Mouse (Mus musculus) cerebellum, postnatal 25 days (tissue): ENCODE results near the gene Dcaf10.
"Not testable (repeated sequence)": the region's sequence is repeated elsewhere in the genome, so short reads cannot be mapped to it uniquely, and the experiment has no call there.

Experiments used
- DNase-seq, 2 experiments: peaks; one replicate each; pipeline ENCODE4 v3.0.0; 2021; ENCODE audit warnings: mixed read lengths in 2 of 2

Dcaf10 gene

DNA sequence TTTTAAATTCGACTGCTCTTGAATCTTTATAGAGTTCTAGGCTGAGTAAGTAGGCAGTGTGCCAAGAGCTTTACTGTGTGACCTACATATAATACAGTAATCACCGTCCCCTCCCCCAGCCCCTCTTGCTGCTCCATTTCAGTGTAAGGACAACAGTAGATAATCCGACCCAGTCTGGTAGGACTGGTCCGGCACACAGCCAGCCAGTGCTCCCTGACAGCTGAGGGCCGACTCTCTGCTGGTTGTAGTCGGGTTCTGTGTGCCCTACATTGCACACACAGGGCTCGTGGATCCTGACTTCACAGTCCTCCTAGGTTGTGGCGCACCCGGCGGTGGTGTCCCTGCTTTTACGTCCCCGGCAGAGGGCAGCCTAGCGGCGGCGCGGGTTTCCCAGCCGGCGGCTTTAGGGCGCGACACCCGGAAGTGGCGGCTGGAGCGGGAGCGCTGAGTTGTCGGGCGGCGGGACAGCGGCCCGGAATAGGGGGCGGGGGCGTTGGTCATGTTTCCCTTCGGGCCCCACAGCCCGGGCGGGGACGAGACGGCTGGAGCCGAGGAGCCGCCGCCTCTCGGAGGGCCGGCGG lies at the start of gene Dcaf10:
Dcaf10 (plus strand) TSS at position 433 of the 581 bp plus-strand sequence.
- DNase-seq, result peak; percentile 97

DNA sequence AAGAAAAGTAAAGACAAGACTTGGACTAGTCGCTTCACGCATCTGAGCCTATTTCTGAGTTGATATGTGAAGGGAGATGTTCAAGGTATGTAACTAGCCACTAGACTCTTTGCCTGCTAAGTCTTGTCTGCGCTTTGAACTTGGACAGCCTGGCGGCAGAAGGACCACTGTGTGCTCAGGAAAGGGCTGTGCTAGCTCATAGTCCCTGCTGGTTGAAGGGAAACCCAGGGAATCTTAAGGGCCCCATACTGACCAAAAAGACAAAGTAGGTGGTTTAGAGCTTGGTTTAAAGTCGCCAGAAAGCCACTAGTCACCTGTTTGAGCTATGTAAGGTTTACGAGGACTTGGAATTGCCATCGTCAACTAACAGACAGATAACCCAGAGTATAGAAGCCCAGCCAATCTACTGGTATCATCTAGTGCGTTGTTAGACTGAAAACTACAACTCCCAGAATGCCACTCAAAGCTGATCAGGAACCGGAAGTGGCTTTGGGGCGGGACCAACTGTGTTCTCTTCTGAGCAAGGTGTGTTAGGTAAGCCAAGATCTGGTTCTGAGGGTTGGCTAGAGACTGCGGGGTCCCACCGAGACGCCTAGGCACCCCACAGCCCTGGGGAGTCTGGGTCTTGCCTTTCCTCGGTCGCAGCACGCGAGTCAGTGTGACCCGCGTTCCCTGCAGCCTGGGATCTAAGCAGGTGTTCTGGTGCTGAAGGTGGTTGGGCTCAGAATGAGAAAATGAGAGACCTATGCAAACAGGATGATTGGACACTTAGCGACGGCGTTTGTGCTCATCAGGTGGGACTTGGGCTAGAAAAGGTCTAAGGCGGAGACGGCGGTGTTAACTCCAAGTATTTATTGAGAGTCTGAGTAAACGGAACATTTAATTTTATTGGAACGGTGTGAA lies 45.0 kb upstream of the Dcaf10 start, which contains the start of gene Trmt10b:
Trmt10b (plus strand) TSS at position 466 of the 903 bp plus-strand sequence.
- DNase-seq, result peak; percentile 79 to 86

DNA sequence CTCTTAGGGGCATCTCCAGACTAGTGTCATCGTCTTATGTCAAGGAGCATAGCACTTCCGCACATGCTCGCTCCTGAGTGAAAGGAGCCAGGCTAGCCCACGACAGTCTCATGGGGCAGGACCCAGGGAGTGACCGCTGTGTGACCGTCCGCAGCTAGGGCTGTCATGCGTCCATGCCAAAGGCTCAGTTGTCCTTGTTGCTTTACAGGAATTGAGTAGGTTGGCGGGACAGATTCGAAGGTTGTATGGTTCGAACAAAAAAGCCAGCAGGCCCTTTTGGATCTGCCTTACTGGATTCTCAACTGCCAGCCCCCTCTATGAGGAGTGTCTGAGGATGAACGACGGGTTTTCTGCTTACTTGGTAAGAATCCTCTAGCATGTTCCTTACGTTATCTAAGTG lies 36.4 kb upstream of the Dcaf10 start:
- DNase-seq, result no peak

DNA sequence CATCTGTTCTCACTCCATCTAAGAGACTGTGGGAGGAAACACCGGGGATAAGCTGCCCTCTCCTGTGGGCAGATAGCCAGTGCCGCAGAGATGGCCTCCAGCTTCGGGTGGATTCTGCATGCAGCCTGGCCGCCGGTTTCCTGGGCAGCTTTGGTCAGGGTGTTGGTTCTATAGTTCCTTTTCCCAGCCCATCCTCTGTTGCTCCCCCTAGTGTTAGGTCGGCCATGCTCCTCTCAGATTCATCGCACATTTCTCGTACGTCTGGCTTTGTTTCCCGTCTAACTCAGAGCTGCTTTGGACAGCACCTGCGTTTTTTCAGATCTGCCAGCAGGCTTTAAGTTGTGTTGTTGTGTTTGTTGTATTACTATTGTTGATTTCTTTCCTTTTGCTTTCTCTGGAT lies 33.9 kb upstream of the Dcaf10 start:
- DNase-seq, result peak in 1 of 2 experiments; percentile 23

DNA sequence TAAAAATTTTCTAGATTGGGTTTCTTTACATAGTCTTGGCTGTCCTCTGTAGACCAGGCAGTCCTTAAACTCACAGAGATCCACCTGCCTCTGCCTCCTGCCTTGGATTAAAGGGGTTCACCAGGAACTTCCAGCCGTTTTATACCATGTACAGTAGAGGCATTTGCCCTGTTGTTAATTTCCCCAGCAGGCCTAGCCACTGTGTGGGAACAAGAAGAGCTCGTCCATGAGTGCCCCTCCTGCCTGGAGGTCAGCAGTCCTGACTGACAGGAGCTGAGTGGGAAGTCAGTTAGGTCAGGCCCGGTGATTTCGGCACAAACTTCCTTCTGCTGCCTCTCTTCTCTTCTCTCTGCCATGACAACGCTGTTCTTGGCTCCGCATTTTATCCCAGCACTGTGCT lies 33.3 kb upstream of the Dcaf10 start:
- no peak for DNase-seq

DNA sequence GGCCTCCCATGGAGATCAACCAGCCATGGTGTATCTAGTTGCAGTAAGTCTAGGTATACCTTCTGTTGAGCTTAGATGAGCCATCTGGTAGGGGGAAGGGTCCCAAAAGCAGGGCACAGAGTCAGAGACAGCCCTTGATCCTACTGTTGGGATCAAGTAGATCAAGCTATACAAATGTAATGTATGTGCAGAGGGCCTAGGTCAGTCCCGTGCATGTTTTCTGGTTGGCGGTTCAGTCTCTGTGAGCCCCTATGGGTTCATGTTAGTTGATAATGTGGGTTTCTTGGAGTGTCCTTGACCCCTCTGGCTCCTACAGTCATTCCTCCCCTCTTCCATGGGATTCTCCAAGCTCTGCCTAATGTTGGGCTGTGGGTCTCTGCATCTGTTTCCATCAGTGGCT lies 30.8 kb upstream of the Dcaf10 start:
- no peak for DNase-seq

DNA sequence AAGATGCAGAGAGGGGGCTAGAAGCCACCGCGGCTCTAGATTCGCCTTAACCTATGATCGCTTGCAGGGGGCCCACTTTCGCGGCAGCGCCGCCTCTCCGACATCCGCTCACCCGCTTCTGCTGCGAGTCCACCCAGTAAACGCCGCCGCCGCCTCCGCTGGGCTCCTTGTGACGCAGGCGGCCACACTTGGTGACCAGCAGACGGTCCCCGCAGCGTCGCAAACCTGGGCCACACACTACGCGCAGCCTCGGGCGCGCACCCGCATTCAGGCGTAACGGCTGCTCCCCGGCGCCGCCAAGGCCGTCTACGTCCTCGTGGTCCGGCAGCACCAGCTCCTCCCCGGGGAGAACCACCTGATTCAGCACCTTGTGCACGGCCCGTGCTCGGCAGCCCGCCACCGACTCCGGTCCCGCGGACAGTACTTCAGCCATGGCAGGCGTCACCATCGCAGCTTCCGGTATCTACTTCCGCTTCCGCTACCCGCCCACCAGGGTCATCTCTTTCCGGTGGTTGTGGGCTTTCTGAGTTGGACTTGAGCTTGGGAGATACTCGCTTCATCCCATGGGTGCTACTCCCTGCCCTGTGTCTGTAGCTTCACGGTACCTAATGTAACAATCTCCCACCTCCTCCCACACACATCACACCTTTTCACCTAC lies 21.6 kb upstream of the Dcaf10 start:
- DNase-seq, result peak; percentile 91

DNA sequence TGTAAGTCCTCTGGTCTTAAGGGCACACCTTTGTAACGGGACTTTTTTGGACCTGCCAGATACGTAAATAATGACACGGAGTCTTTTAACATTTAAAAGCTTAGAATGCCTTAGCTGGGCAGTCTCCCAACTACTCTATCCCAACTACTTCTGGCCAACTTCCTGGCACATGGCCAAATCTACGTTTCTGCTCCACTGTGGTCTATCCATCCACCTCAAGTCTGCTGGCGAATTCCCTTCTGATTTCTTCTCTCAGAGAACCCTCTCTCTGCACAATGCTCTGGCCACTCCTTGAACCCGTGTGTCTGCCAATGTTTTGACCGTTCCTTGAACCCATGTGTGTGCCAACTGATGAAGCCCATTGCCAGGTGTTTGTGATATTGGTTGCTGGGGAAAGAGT lies 10.8 kb upstream of the Dcaf10 start:
- no peak for DNase-seq

DNA sequence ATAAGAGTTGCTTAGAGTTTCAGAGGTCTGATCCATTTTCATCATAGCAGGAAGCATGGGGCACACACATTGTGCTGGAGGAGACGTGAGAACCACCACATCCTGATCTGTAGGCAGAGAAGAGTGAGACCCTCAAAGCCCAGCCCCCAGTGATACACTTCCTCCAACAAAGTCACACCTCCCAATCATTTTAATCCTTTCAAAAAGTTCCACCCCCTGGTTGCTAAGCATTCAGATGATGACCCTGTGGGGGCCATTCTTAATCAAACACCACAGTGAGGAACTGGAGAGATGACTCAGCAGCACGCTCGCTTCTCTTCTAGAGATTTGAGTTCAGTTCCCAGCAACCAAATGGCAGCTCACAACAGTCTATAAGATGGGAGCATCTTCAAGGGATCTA lies 9.4 kb upstream of the Dcaf10 start:
- no peak for DNase-seq

DNA sequence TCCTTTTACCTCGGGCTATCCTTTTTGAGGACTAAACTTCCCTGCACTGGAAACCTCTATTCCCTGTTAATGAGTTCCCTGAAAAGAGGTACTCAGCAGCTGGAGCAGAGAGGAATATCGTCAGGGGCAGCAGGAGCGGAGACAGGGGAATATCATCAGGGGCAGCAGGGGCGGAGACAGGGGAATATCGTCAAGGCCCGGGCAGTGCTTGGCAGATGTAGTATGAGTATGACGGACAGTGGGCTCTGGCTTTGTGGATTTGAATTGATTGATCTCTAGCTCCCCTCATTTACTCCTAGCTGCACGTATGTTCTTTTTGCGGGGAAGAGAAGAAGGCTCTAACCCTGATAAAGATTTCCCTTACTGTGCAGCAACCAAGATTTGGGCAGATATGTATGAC lies 675 bp upstream of the Dcaf10 start:
- DNase-seq, result peak; percentile 19 to 20

DNA sequence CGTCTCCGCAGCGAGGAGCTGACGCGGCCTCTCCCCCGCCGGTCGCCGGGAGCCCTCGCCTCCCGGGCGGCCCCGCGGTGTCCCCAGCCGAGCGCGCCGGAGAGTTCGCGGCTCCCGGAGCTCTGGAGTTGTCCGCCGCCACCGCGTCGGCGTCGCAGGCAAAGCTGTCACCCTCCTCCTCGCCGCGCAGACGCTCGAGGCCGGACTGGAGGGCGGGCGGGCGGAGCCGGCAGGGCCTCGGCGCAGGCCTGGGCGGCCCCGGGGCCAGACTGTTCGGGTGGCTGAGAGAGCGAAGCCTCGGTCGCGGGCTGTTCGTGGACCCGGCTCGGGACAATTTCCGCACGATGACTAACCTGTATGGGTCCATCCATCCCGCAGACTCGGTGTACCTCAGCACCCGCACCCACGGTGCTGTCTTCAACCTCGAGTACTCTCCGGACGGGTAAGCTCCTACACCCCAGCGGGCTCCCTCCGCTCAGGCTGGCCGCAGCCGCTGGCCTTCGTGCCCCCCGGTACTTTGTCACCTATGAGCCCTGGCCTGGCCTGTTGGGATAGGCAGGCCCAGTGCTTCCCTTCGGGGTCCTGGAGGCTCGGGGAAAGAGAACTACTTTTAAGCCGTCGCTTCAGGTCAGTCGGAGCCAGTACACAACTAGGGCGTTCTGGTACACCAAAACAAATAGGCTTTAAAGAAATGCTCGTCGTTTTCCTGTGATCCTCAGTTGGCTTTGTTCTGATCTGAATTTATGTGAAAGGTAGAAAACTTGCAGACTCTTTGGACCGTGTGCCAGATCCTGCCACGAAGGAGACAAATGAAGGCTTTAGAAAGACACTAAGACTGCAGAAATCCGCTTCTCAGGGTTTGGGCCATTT lies 620 bp downstream of the Dcaf10 start, which contains the start of gene Exosc3:
Exosc3 (minus strand) TSS at position 447 of the 870 bp plus-strand sequence.
- peak in 1 of 2 experiments; percentile 69 for DNase-seq

DNA sequence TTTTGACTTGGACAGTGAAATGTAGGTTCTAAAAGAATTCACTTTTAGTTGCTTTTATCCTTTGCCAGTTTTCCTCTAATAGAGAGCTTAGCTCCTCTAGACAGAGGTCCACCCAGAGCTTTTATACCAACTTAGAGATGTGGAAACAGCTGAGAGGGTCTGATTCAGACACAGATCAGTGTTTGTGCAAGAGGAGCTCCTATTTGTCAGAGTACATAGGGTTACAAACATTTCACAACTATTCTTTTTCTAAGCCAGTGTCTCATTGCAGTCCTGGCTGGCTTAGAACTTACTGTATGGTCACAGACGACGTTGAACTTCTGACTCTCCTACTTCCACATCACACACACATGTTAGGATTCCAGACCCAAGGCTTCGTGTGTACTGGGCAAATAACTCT lies 14.8 kb downstream of the Dcaf10 start:
- no peak for DNase-seq

DNA sequence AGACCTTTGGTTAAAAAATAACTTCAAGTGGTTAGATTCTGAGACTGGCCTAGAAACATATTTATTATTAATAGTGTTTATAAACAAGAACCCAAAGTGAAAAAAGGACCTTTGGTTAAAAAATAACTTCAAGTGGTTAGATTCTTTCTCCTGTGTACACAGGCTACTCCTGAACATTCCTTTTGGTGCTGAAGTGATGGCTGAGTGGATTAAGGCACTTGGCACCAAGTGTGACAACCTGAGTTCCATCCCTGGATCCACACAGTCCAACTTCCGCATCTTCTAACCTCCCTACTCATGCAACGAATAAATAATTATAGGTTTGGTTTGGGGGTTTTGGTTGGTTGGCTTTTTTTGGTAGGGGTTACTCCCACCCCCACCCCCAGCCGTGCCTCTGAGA lies 29.4 kb downstream of the Dcaf10 start:
- DNase-seq, result no peak

DNA sequence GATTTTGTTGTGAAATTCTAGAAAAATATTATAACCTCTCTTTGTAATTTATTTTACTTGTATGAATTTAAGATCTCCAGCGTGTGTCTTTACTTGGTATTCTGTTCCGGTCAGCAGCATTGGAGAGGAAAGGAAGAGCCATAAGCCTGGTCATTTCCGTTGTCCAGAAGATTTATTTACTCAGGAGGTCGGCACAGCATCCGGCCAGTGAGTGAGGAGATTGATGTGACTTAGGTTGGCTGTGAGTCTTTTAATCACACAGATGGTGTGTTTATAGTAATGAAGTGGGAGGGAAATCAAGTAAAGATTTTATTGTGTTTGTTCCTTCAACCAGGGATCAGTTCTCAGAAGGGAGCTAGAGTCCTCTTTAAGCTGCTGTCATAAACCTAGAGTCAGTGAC lies 33.0 kb downstream of the Dcaf10 start:
- no peak for DNase-seq

DNA sequence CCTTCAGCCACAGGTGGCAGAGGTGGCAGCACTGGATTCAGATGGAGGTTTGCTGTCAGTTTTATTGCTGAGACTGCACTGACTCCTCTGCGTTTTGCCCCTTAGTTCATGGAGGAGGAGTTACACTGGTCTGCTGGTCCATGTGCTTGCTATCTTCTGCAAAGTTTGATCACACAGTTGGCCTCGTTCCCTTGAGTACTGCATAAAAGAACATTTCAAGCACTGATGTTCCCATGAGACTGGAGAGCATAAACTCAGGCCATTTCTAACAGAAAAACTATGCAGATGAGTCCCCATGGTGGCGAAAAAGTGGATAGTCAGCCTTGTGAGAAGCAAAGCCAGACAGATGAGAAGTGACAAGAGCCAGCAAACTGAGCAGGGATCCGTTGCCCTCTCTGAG lies 34.7 kb downstream of the Dcaf10 start:
- DNase-seq, result no peak

DNA sequence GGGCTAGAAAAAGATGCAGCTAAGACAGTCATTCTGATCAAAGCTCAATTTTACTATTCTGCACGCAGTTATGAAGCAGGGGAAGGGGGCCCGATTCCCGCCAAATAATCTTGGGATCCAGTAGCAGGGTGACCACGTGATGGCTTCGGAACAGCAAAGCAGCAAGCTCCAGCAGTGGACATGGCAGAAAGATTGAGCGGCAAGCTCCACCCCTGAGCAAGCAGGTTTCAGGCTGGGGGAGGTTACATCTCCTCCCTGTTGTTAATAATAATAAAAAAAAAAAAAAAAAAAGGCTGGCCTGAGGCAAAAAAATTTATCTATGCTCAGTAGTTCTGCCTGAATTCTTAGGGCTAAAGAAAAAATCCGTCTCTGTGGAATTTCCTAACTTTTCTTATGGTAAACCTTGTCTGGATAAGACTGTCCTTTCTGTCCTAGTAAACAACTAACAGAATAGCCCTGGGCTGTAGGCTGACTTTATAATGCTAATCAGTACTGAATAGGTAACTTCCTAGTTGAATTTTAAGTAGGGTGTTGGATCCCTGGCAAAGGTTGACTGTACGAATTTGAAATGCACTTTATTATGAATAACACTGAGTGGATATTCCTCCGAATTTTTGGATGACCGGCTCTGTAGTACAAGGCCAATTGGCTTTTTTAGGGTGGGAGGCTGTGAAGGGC lies 39.1 kb downstream of the Dcaf10 start:
- not testable (repeated sequence) for DNase-seq

DNA sequence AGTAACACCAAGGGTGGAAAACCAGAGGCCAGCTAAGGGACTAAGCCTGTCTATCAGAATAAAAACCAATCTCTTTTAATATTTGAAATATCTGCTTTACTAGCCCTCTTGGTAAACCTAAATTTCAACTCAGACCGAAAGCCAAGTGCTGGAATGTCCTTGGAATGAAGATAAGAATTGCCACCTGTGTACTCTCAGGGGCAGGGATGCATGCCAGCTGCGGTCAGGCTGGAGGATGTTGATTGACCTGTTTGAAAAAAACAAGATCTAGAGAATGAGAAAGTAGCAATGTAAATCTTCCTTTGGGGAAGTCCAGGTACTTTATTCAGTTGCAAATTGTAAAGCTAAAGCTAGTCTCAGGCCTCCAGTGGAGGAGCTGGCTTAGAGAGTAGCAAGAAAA lies 40.2 kb downstream of the Dcaf10 start:
- DNase-seq, result not testable (repeated sequence)

DNA sequence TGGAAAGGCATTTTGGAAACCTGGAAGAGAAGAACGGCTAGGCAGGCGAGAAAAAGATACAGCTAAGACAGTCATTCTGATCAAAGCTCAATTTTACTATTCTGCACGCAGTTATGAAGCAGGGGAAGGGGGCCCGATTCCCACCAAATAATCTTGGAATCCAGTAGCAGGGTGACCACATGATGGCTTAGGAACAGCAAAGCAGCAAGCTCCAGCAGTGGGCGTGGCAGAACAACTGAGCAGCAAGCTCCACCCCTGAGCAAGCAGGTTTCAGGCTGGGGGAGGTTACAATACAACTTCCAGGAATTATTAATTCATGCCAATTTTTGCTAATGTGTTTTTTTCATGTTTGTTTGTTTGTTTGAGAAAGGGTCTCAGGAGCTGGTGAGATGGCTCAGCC lies 45.4 kb downstream of the Dcaf10 start:
- DNase-seq, result not testable (repeated sequence)

DNA sequence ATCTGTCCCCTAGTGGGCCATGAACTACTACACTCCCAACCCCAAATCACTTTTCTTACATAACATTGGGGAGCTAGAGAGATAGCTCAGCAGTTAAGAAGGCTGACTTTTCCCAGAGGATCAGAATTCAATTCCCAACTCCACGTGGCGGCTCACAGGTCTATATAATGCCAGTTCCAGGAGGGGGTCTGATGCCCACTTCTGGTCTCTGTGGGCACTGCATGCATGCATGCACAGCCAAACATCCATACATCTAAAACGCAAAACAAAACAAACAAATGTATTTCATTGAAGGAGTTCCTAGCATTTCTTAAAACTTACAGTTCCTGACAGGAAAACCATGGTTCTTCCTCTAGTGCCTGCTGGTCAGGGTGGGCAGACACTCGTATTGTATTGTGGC lies 50.2 kb downstream of the Dcaf10 start:
- no peak for DNase-seq

DNA sequence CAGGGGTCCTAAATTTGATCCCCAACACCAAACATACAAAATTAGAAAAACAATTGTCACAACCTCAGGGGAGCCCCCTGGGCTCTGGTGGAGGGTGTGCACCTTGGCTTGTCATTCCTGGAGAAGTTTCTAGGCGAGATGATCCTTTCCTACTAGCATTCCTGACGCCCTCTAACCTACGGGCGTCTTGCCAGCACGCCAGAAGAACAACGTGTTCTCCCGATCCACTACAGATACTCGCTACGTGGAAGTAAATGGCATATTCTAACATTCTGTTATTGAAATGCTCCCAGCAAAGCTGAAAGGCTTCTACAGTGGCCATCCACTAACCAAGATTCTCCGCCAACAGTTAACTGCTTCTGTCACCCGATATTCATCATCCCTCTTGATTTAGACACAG lies 50.7 kb downstream of the Dcaf10 start:
- DNase-seq, result no peak

DNA sequence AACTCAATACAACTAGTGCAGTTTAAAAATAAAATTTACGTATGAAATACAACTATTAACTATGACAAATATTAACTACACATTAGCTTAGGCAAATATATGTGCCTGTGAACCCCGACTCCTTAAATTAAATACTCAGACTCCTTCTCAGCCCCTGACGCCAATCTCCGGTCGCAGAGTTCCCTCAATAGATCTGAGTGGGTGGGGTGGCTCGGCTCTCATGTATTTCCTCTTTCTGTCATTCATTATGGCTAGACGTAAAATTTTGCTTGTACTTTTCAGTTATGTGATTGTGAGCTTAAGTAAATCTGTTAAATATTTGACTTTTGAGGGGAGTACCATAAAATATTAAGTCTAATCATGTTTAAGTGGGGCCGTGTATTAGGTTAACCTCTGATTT lies 51.1 kb downstream of the Dcaf10 start:
- DNase-seq, result no peak

DNA sequence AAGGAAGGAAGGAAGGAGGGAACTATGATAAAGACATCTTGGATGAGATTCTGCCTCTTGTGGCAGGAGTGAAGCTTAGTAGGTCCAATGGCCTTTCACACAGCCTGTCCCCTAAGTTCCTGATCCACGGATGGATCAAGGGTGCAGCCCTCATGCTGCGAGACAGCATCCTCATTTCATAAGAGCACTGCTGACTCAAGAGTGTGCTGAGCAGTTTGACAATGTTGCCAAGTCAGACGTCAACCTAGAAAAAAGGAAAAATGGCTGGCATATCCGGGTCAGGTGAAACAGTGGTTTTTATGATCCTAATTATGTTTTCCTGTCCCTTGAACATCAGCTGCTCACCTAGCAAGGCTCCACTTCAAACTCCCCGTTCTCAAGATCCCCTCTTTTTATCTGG lies 51.8 kb downstream of the Dcaf10 start:
- no peak for DNase-seq
